Mouse (Mus musculus): Measurements from ENCODE around the gene Wnt5b. TPM values are rescaled to one million over a fixed set of nuclear protein-coding genes. Genes with fewer than 3 reads are reported as not detected.
A peak's percentile ranks its signal among the peaks of the same experiment; 100 is the strongest.

The Wnt5b gene
- polyA plus RNA-seq, 1 experiment = not detected

DNA sequence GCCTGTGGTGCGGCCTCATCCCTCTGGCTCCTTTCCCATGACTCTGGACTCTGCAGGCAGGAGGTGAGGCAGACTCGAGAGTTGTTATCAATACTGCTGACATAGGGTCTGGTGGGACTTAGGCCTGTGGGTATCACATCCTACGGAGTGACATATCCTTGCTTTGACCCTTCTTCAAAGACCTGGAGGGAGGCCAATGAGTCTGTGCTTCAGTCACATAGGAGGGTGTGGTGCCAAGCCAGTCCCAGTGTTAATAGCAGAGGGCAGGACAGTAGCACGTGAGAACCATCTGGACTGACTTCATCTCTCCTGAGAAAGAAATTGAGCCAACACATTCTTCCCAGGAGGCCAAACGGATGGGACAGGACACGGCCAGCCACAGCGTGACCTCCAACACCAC lies 28.1 kb upstream of the Wnt5b start:
- Histone ChIP-seq H3K4me3 (replicated peaks) (no peak overlapping the region), H3K36me3 (ENCODE audit: control insufficient read depth) (peaks cover 20% of the 10 kb centered on the region), H3K9me3 (ENCODE audit: control insufficient read depth, low read length) (no peaks in the 10 kb centered on the region), H3K4me1 (ENCODE audit: control insufficient read depth) (no peaks in the 10 kb centered on the region), H3K27me3 (ENCODE audit: control insufficient read depth) (no peaks in the 10 kb centered on the region)
- TF ChIP-seq GATA1 (IDR thresholded peaks at IDR 0.05; ENCODE audit: low read length) (no peak), TAL1 (IDR thresholded peaks at IDR 0.05; ENCODE audit: low read length) (no peak)

DNA sequence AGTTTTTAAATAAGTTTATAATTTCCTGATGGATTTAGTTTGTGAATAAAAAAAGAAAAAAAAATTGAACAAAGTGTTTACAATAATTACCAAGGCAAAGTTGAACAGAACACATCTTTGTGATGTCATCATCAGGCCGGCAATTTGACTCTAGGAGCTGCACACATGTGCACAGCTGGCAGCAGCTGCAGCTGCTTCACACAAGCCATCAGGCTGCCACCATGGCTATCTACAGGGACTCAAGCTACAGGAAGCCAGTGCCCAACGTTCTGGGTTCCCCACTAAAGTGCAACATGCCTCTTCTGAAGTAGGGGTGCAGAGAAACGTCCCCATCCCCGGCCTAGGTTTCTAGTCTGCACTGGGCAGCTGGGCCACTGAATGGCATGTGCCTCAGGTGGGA lies 26.6 kb upstream of the Wnt5b start:
- no peaks in the 10 kb centered on the region for H3K4me1 ChIP-seq (ENCODE audit: control insufficient read depth)
- no peaks in the 10 kb centered on the region for H3K9me3 ChIP-seq (ENCODE audit: control insufficient read depth, low read length)
- no peaks in the 10 kb centered on the region for H3K27me3 ChIP-seq (ENCODE audit: control insufficient read depth)
- peaks cover 20% of the 10 kb centered on the region for H3K36me3 ChIP-seq (ENCODE audit: control insufficient read depth)
- H3K4me3 ChIP-seq (replicated peaks) = no peak overlapping the region
- no peak for TF ChIP-seq GATA1 (IDR thresholded peaks at IDR 0.05; ENCODE audit: low read length)
- TF ChIP-seq TAL1 (IDR thresholded peaks at IDR 0.05; ENCODE audit: low read length) = no peak

DNA sequence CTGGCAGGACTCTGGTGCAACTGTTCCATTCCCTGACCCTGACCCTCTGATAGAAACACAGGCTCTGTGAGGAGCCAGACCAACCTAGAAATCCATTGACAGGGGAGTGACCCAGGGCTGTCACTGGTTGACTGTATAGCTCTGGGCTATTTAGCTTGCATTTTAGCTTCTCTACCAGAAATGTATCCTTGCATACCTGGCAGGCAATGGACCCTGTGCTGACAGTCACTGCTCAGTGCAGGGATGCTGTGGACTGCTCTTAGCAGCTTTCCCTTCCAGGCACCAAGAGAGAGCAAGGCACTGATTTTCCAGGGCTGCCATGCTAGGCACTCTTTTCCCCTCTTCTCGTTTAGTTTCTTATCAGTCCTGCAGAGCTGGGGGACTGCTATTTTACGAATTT lies 24.2 kb upstream of the Wnt5b start:
- no peak for TF ChIP-seq GATA1 (IDR thresholded peaks at IDR 0.05; ENCODE audit: low read length)
- no peak for TF ChIP-seq TAL1 (IDR thresholded peaks at IDR 0.05; ENCODE audit: low read length)
- no peak overlapping the region for H3K4me3 ChIP-seq (replicated peaks)
- no peaks in the 10 kb centered on the region for H3K9me3 ChIP-seq (ENCODE audit: control insufficient read depth, low read length)
- H3K27me3 ChIP-seq (ENCODE audit: control insufficient read depth) = no peaks in the 10 kb centered on the region
- no peaks in the 10 kb centered on the region for H3K4me1 ChIP-seq (ENCODE audit: control insufficient read depth)
- peaks cover 3% of the 10 kb centered on the region; the same call in 1 of the 2 replicates for H3K36me3 ChIP-seq (ENCODE audit: control insufficient read depth)

DNA sequence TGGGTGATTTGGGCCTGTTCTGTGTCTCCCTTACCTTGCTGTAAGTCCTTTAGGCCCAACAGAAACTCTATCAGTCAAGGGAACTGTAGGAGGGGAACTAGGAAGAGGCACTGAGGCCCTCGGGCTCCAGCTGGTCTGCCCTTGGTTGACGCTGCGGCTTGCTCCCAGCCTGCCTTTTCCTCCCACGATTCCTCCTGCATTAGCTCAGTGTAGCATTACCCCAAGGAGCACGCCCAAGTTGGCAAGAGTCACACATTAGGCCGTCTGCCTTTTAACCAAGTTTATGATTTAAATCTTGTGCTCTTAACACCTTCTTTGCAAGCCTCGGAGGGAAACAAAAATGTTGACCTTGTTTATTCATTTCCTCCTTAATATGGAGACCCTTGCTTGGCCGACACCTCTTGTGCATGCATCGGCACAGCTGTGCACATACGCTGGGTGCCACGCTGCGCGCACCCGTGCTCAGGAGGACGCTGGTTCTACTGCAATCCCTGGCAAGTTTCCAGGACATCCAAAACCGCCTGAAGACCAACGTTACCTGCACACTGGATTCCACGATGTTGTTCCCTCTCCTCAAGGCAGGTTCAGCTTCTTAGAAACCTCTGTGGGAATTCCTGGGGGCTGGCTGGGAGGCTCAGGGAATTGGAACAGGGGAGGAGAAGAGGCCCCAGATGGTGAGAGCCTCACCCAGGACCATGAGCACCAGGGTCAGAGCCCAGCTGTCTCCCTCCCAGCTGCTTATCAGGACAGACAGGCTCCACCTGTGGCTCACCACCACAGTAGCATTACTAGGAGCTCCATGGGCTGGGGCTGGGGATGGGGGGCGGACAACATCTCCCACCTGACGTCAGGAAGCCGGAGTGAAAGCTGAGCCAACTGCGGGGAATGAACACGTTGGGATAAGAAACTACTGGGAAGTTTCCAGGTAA lies 21.6 kb upstream of the Wnt5b start:
- no peaks in the 10 kb centered on the region for H3K27me3 ChIP-seq (ENCODE audit: control insufficient read depth)
- H3K4me3 ChIP-seq (replicated peaks) = no peak overlapping the region
- no peaks in the 10 kb centered on the region for H3K4me1 ChIP-seq (ENCODE audit: control insufficient read depth)
- H3K36me3 ChIP-seq (ENCODE audit: control insufficient read depth) = no peaks in the 10 kb centered on the region
- TF ChIP-seq GATA1 (IDR thresholded peaks at IDR 0.05; ENCODE audit: low read length) (no peak), TAL1 (IDR thresholded peaks at IDR 0.05; ENCODE audit: low read length) (no peak)
- no peaks in the 10 kb centered on the region for H3K9me3 ChIP-seq (ENCODE audit: control insufficient read depth, low read length)

DNA sequence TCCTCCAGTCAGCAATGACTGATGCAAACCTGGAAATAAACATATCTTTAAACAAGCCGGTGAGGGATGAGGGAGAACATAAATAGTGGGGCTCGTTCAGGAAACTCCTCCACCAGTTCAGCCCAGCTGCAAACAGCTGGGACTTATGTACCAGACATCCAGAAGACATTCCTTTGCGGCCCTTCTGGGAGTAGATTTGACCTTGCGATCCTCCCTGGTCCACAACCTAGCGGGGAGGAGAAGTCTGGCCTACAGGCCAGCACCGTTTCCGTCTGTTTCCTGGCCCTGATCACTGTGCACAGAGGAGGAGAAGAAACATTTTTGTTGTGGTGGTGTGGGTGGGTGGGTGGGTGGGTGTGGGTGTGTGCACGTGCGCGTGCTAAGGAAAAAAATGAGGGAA lies 18.4 kb upstream of the Wnt5b start:
- Histone ChIP-seq H3K36me3 (ENCODE audit: control insufficient read depth) (no peaks in the 10 kb centered on the region), H3K4me3 (replicated peaks) (no peak overlapping the region), H3K4me1 (ENCODE audit: control insufficient read depth) (no peaks in the 10 kb centered on the region), H3K9me3 (ENCODE audit: control insufficient read depth, low read length) (no peaks in the 10 kb centered on the region), H3K27me3 (ENCODE audit: control insufficient read depth) (no peaks in the 10 kb centered on the region)
- no peak for TF ChIP-seq GATA1 (IDR thresholded peaks at IDR 0.05; ENCODE audit: low read length)

DNA sequence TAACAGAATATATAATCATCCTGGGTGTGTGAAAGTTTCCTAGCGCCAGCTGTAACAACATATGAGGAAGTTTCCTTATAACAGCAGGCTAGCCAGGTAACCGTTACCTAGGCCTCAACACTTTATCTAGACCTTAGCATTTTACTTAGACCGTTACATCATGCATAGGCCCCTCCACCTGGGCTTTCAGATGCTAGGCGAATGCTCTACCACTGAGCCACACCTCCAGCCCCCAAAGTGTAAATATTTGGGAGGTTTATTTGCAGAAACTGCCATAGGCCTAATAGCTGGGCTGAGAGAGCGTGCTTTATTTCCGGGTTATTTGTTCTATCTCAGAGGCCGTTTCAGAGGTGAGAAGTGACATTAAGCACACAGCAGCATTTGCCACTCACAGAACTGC lies 14.7 kb upstream of the Wnt5b start:
- H3K9me3 ChIP-seq (ENCODE audit: control insufficient read depth, low read length) = no peaks in the 10 kb centered on the region; the same call in 1 of the 2 replicates
- H3K36me3 ChIP-seq (ENCODE audit: control insufficient read depth) = no peaks in the 10 kb centered on the region
- no peak overlapping the region for H3K4me3 ChIP-seq (replicated peaks)
- H3K4me1 ChIP-seq (ENCODE audit: control insufficient read depth) = no peaks in the 10 kb centered on the region
- TF ChIP-seq GATA1 (IDR thresholded peaks at IDR 0.05; ENCODE audit: low read length) = no peak
- TF ChIP-seq TAL1 (IDR thresholded peaks at IDR 0.05; ENCODE audit: low read length) = no peak
- no peaks in the 10 kb centered on the region; the same call in 1 of the 2 replicates for H3K27me3 ChIP-seq (ENCODE audit: control insufficient read depth)

DNA sequence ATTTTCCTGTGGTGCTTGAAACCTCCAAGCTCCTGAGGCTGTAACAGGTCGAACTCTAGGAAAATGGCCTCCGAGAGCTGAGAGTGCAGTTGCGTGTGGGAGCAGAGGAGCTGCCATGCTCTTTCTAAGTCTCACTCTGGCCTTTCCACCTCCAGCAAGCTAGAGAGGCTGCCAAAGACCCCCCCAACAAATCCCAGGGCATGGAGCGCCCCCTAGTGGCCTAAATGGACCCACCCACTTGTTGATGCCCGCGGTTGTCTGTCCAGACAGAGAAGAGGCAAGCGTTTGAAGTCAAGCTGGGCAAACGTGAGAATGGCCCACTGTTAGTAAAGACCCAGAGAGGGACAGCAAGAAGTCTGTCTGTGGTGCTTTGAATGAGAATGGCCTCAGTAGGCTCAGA lies 10.3 kb upstream of the Wnt5b start:
- no peaks in the 10 kb centered on the region; the same call in 1 of the 2 replicates for H3K27me3 ChIP-seq (ENCODE audit: control insufficient read depth)
- no peaks in the 10 kb centered on the region for H3K4me1 ChIP-seq (ENCODE audit: control insufficient read depth)
- TF ChIP-seq GATA1 (IDR thresholded peaks at IDR 0.05; ENCODE audit: low read length) = no peak
- H3K9me3 ChIP-seq (ENCODE audit: control insufficient read depth, low read length) = no peaks in the 10 kb centered on the region; the same call in 1 of the 2 replicates
- H3K4me3 ChIP-seq (replicated peaks) = no peak overlapping the region
- no peaks in the 10 kb centered on the region for H3K36me3 ChIP-seq (ENCODE audit: control insufficient read depth)

DNA sequence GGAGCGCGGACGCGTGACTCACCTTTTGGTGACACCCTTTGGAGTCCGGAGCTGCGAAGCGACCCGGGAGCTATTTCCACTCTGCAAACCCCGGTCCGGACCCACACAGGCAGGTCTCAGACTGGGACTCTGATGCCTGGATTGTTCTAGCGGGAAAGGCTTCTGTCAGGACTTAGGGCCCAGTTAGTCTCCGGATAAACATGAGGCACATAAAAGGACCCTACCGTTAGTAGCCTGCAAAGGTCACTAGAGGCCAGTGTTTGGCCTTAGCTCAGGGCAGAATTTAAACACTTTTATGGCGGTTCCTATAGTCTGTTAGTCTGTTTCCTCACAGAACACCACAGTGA lies 344 bp upstream of the Wnt5b start:
- no peaks in the 10 kb centered on the region for H3K36me3 ChIP-seq (ENCODE audit: control insufficient read depth)
- no peaks in the 10 kb centered on the region for H3K4me1 ChIP-seq (ENCODE audit: control insufficient read depth)
- peaks cover 49% of the 10 kb centered on the region for H3K27me3 ChIP-seq (ENCODE audit: control insufficient read depth)
- TF ChIP-seq GATA1 (IDR thresholded peaks at IDR 0.05; ENCODE audit: low read length) (no peak), TAL1 (IDR thresholded peaks at IDR 0.05; ENCODE audit: low read length) (no peak)
- no peaks in the 10 kb centered on the region for H3K9me3 ChIP-seq (ENCODE audit: control insufficient read depth, low read length)
- peak overlapping the region; percentile 28 for H3K4me3 ChIP-seq (replicated peaks)

DNA sequence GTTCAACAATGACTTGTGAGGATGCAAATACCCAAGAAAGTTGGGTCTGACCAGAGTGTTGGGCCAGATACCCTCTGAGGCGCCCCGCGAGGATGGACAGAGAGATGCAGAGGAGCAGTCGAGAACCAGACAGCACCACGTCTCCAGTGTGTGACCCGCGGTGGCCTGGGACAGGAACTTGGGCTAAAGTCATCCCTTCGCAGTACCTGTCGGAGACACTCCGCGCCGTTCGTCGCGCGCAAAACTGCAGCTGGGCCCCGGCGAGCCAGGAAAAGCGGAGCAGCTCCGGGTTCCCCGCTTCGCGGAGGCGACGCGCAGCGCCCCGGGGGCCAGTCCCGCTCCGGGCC lies 718 bp downstream of the Wnt5b start:
- no peaks in the 10 kb centered on the region for H3K9me3 ChIP-seq (ENCODE audit: control insufficient read depth, low read length)
- no peaks in the 10 kb centered on the region for H3K36me3 ChIP-seq (ENCODE audit: control insufficient read depth)
- peaks cover 49% of the 10 kb centered on the region for H3K27me3 ChIP-seq (ENCODE audit: control insufficient read depth)
- no peak for TF ChIP-seq GATA1 (IDR thresholded peaks at IDR 0.05; ENCODE audit: low read length)
- no peak for TF ChIP-seq TAL1 (IDR thresholded peaks at IDR 0.05; ENCODE audit: low read length)
- H3K4me3 ChIP-seq (replicated peaks) = no peak overlapping the region
- no peaks in the 10 kb centered on the region for H3K4me1 ChIP-seq (ENCODE audit: control insufficient read depth)

DNA sequence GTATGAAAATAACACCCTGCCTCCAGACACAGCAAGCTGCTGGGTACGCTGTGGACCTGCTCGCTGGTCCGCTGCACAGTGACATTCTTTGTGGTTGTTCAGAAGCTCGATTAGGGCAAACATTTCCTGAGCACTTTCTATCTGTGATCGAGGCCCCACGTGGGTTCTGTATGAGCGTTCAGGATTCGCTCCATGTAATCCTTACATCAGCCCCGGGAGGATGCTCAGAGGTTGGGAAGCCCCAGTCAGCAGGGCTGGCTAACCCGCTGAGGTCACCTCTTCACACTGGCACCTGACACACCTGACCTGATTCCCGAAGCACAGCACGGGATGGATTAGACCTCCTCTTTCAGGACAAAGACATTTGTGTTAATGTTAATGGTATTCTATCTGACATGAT lies 8.3 kb downstream of the Wnt5b start:
- Histone ChIP-seq H3K4me3 (replicated peaks) (no peak overlapping the region), H3K9me3 (ENCODE audit: control insufficient read depth, low read length) (no peaks in the 10 kb centered on the region), H3K27me3 (ENCODE audit: control insufficient read depth) (peaks cover 3% of the 10 kb centered on the region; the same call in 1 of the 2 replicates), H3K4me1 (ENCODE audit: control insufficient read depth) (no peaks in the 10 kb centered on the region), H3K36me3 (ENCODE audit: control insufficient read depth) (no peaks in the 10 kb centered on the region)
- TF ChIP-seq GATA1 (IDR thresholded peaks at IDR 0.05; ENCODE audit: low read length) (no peak), TAL1 (IDR thresholded peaks at IDR 0.05; ENCODE audit: low read length) (no peak)
